Mouse (Mus musculus): ENCODE results near the gene Defa31. TPM values are rescaled to one million over a fixed set of nuclear protein-coding genes. Genes with fewer than 3 reads are reported as not detected.
"Not testable (repeated sequence)": the region's sequence is repeated elsewhere in the genome, so short reads cannot be mapped to it uniquely, and the experiment has no call there.

Defa31 gene
- total RNA-seq (2021), result not detected
- long read RNA-seq, experiment 1, result 0 reads
- long read RNA-seq, experiment 2, result 0 reads

GRCm38 (mm10) chr8:21191314-21191713 lies at the start of gene Defa31:
Gene Defa31 (plus strand): TSS chr8:21191614.
- not testable (repeated sequence) for DNase-seq (ENCODE audit: low spot score in 2 of 2)

DNA sequence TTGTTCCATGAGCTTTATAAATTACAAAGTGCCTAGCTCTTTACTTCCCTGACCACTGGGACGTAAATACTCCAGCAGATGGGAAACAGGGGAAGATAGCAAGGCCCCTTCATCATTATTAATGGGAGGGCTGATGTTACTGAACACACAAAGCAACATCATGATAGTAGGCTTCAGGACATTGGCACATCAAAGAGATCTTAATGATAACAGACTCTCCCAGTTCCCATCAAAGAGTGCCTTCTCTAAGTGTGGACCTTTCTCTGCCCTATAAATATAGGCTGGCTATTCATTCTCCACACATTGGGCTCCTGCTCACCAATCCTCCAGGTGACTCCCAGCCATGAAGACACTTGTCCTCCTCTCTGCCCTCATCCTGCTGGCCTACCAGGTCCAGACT lies 29.4 kb upstream of the Defa31 start, which contains the start of gene Defa22:
Gene Defa22 (plus strand): TSS at position 301 of the 400 bp plus-strand sequence.
- DNase-seq (ENCODE audit: low spot score in 2 of 2), result not testable (repeated sequence)

- DNase-seq (ENCODE audit: low spot score in 2 of 2), result not testable (repeated sequence)
Measured at GRCm38 (mm10) chr8:21201261-21201660, 9.8 kb downstream of the Defa31 start, which contains the start of gene Gm15293. Gene Gm15293 (plus strand): TSS chr8:21201561.

Other genes with a start within 250 kb of the Defa31 start
- gene AY761185, start 246.9 kb upstream of the Defa31 start, total RNA-seq (2021), result not detected
- not detected for gene Defa21, start 166.1 kb upstream of the Defa31 start, total RNA-seq (2021)
- gene Defa23, start 136.6 kb upstream of the Defa31 start, total RNA-seq (2021), result not detected
- not detected for gene Defa35, start 126.6 kb upstream of the Defa31 start, total RNA-seq (2021)
- not detected for gene Defa25, start 107.2 kb upstream of the Defa31 start, total RNA-seq (2021)
- not detected for gene Gm14851, start 95.6 kb upstream of the Defa31 start, total RNA-seq (2021)
- gene Defa30, start 57.0 kb upstream of the Defa31 start, total RNA-seq (2021), result not detected
- not detected for gene Defa22, start 29.3 kb upstream of the Defa31 start, total RNA-seq (2021)
- not detected for gene Gm15293, start 9.9 kb downstream of the Defa31 start, total RNA-seq (2021)
- gene Gm15292, start 58.1 kb downstream of the Defa31 start, total RNA-seq (2021), result not detected
- gene Defa27, start 123.9 kb downstream of the Defa31 start, total RNA-seq (2021), result not detected
- not detected for gene Defa29, start 135.4 kb downstream of the Defa31 start, total RNA-seq (2021)
- not detected for gene Defa2, start 186.9 kb downstream of the Defa31 start, total RNA-seq (2021)
- gene Defa33, start 200.2 kb downstream of the Defa31 start, total RNA-seq (2021), result not detected
- not detected for gene Defa36, start 235.8 kb downstream of the Defa31 start, total RNA-seq (2021)

All from layer of hippocampus, postnatal 14 days (tissue).